Mouse (Mus musculus): Measurements from ENCODE around the gene Snap91. TPM values are rescaled to one million over a fixed set of nuclear protein-coding genes. Genes with fewer than 3 reads are reported as not detected.

The Snap91 gene
- total and polyA plus RNA-seq, 2 experiments = 0.18 TPM; not detected in 1

GRCm38 (mm10) chr9:86797553-86797952, 82.9 kb downstream of the Snap91 start:
- TF ChIP-seq POLR2A (IDR thresholded peaks at IDR 0.05; ENCODE audit: extremely low read depth, insufficient read depth, low read length) (no peak), CTCF (IDR thresholded peaks at IDR 0.05; ENCODE audit: low read depth, low read length) (no peak)
- WGBS = 91% methylated on average over 4 of the region's 4 CpGs
- Histone ChIP-seq H3K9ac (ENCODE audit: low read depth, low read length) (no peak overlapping the region), H3K36me3 (ENCODE audit: control insufficient read depth, insufficient read depth, low read length) (no peaks in the 10 kb centered on the region), H3K4me1 (ENCODE audit: control insufficient read depth, insufficient read depth, low read length) (no peaks in the 10 kb centered on the region), H3K27me3 (ENCODE audit: control insufficient read depth, insufficient read depth, low read length) (no peaks in the 10 kb centered on the region), H3K79me2 (ENCODE audit: control insufficient read depth, insufficient read depth, low read length) (no peaks in the 10 kb centered on the region), H3K4me3 (ENCODE audit: insufficient read depth, low read depth, low read length) (no peak overlapping the region), H3K27ac (replicated peaks; ENCODE audit: insufficient read depth, low read depth, low read length) (no peak overlapping the region)
- DNase-seq (ENCODE audit: extremely low read depth, low read depth, low spot score) = no peak

GRCm38 (mm10) chr9:86795236-86795635, 85.2 kb downstream of the Snap91 start:
- Histone ChIP-seq H3K4me3 (ENCODE audit: insufficient read depth, low read depth, low read length) (no peak overlapping the region), H3K36me3 (ENCODE audit: control insufficient read depth, insufficient read depth, low read length) (no peaks in the 10 kb centered on the region), H3K79me2 (ENCODE audit: control insufficient read depth, insufficient read depth, low read length) (no peaks in the 10 kb centered on the region), H3K27ac (replicated peaks; ENCODE audit: insufficient read depth, low read depth, low read length) (no peak overlapping the region), H3K4me1 (ENCODE audit: control insufficient read depth, insufficient read depth, low read length) (no peaks in the 10 kb centered on the region), H3K9ac (ENCODE audit: low read depth, low read length) (no peak overlapping the region), H3K27me3 (ENCODE audit: control insufficient read depth, insufficient read depth, low read length) (no peaks in the 10 kb centered on the region)
- TF ChIP-seq POLR2A (IDR thresholded peaks at IDR 0.05; ENCODE audit: extremely low read depth, insufficient read depth, low read length) (no peak), CTCF (IDR thresholded peaks at IDR 0.05; ENCODE audit: low read depth, low read length) (no peak)
- DNase-seq (ENCODE audit: extremely low read depth, low read depth, low spot score) = no peak
- 86% methylated on average over 3 of the region's 3 CpGs for WGBS

GRCm38 (mm10) chr9:86791927-86792326, 88.5 kb downstream of the Snap91 start:
- no peaks in the 10 kb centered on the region for H3K36me3 ChIP-seq (ENCODE audit: control insufficient read depth, insufficient read depth, low read length)
- H3K9ac ChIP-seq (ENCODE audit: low read depth, low read length) = no peak overlapping the region
- H3K79me2 ChIP-seq (ENCODE audit: control insufficient read depth, insufficient read depth, low read length) = no peaks in the 10 kb centered on the region
- WGBS = 56% methylated on average over 7 of the region's 7 CpGs
- TF ChIP-seq POLR2A (IDR thresholded peaks at IDR 0.05; ENCODE audit: extremely low read depth, insufficient read depth, low read length) = no peak
- no peak for TF ChIP-seq CTCF (IDR thresholded peaks at IDR 0.05; ENCODE audit: low read depth, low read length)
- no peaks in the 10 kb centered on the region for H3K27me3 ChIP-seq (ENCODE audit: control insufficient read depth, insufficient read depth, low read length)
- DNase-seq (ENCODE audit: extremely low read depth, low read depth, low spot score) = no peak
- H3K4me1 ChIP-seq (ENCODE audit: control insufficient read depth, insufficient read depth, low read length) = no peaks in the 10 kb centered on the region
- H3K4me3 ChIP-seq (ENCODE audit: insufficient read depth, low read depth, low read length) = no peak overlapping the region
- H3K27ac ChIP-seq (replicated peaks; ENCODE audit: insufficient read depth, low read depth, low read length) = no peak overlapping the region

- no peak for DNase-seq (ENCODE audit: extremely low read depth, low read depth, low spot score)
- Histone ChIP-seq H3K27me3 (ENCODE audit: control insufficient read depth, insufficient read depth, low read length) (no peaks in the 10 kb centered on the region), H3K36me3 (ENCODE audit: control insufficient read depth, insufficient read depth, low read length) (no peaks in the 10 kb centered on the region), H3K9ac (ENCODE audit: low read depth, low read length) (no peak overlapping the region), H3K79me2 (ENCODE audit: control insufficient read depth, insufficient read depth, low read length) (no peaks in the 10 kb centered on the region), H3K4me1 (ENCODE audit: control insufficient read depth, insufficient read depth, low read length) (no peaks in the 10 kb centered on the region), H3K27ac (replicated peaks; ENCODE audit: insufficient read depth, low read depth, low read length) (no peak overlapping the region), H3K4me3 (ENCODE audit: insufficient read depth, low read depth, low read length) (no peak overlapping the region)
- no peak for TF ChIP-seq CTCF (IDR thresholded peaks at IDR 0.05; ENCODE audit: low read depth, low read length)
- no peak for TF ChIP-seq POLR2A (IDR thresholded peaks at IDR 0.05; ENCODE audit: extremely low read depth, insufficient read depth, low read length)
- WGBS = 84% methylated on average over 6 of the region's 6 CpGs
These were observed 91.3 kb downstream of the Snap91 start for GRCm38 (mm10) chr9:86789186-86789585.

DNA sequence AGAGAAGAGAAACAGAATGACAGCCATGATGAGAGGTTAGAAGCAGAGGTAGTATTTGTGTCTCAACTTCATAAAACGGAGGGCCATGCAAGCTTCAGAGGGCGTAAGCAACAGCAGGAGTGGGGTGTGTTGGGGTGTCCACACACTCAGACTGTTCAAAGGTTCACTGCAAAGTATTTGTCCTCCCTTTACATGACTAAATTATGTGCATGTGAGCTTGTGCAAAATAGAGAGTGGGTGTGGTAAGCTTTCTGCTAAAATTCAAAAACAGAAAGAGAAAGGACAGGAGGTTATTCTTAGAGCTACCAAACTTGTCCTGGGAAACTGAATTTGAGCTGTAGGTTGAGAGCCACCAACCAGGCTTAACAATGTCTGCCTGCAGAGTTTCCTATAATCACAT, 97.6 kb downstream of the Snap91 start:
- no peak for DNase-seq (ENCODE audit: extremely low read depth, low read depth, low spot score)
- H3K79me2 ChIP-seq (ENCODE audit: control insufficient read depth, insufficient read depth, low read length) = no peaks in the 10 kb centered on the region
- TF ChIP-seq CTCF (IDR thresholded peaks at IDR 0.05; ENCODE audit: low read depth, low read length) = no peak
- TF ChIP-seq POLR2A (IDR thresholded peaks at IDR 0.05; ENCODE audit: extremely low read depth, insufficient read depth, low read length) = no peak
- 90% methylated on average over 2 of the region's 2 CpGs for WGBS
- H3K9ac ChIP-seq (ENCODE audit: low read depth, low read length) = no peak overlapping the region
- H3K4me1 ChIP-seq (ENCODE audit: control insufficient read depth, insufficient read depth, low read length) = no peaks in the 10 kb centered on the region
- H3K27me3 ChIP-seq (ENCODE audit: control insufficient read depth, insufficient read depth, low read length) = no peaks in the 10 kb centered on the region
- no peak overlapping the region for H3K4me3 ChIP-seq (ENCODE audit: insufficient read depth, low read depth, low read length)
- no peaks in the 10 kb centered on the region for H3K36me3 ChIP-seq (ENCODE audit: control insufficient read depth, insufficient read depth, low read length)
- H3K27ac ChIP-seq (replicated peaks; ENCODE audit: insufficient read depth, low read depth, low read length) = no peak overlapping the region

DNA sequence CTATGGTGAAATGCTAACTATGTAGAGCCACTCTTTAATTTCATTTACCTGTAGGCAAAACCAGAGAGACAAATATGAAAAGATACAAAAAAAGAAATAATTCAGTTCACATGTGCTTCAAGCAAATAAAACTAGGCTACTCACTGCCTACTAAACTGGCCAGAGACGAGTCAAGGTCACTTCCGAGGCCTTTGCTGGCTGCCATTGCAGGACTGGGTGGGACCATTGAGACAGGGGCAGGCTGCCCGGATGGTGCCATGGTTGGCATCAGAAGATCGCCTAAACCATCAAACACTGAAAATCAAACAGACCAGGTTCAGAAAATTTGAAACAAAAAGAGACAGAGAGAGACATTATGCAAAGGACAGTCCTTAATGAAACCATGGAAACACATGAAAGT, 99.0 kb downstream of the Snap91 start:
- Histone ChIP-seq H3K27ac (replicated peaks; ENCODE audit: insufficient read depth, low read depth, low read length) (no peak overlapping the region), H3K9ac (ENCODE audit: low read depth, low read length) (no peak overlapping the region), H3K27me3 (ENCODE audit: control insufficient read depth, insufficient read depth, low read length) (no peaks in the 10 kb centered on the region), H3K79me2 (ENCODE audit: control insufficient read depth, insufficient read depth, low read length) (no peaks in the 10 kb centered on the region), H3K4me3 (ENCODE audit: insufficient read depth, low read depth, low read length) (no peak overlapping the region), H3K4me1 (ENCODE audit: control insufficient read depth, insufficient read depth, low read length) (no peaks in the 10 kb centered on the region), H3K36me3 (ENCODE audit: control insufficient read depth, insufficient read depth, low read length) (no peaks in the 10 kb centered on the region)
- TF ChIP-seq CTCF (IDR thresholded peaks at IDR 0.05; ENCODE audit: low read depth, low read length) = no peak
- TF ChIP-seq POLR2A (IDR thresholded peaks at IDR 0.05; ENCODE audit: extremely low read depth, insufficient read depth, low read length) = no peak
- 79% methylated on average over 4 of the region's 4 CpGs for WGBS
- DNase-seq (ENCODE audit: extremely low read depth, low read depth, low spot score) = no peak
